Mouse (Mus musculus) embryonic fibroblast, embryonic 13.5 days (primary cell): ENCODE results near the gene 1110051M20Rik.

Experiments used
- CTCF ChIP-seq: IDR thresholded peaks from 2 replicates; pipeline ENCODE4 v1.5.1; 2011; ENCODE audit warnings: mild to moderate bottlenecking, control low read depth, low read length, moderate library complexity, borderline replicate concordance; ENCODE audit not compliant: insufficient read depth
- POLR2A ChIP-seq: IDR thresholded peaks from 2 replicates; pipeline ENCODE4 v1.6.1; 2011; ENCODE audit warnings: low read depth, mild to moderate bottlenecking, control low read depth, low read length, moderate library complexity

DNA sequence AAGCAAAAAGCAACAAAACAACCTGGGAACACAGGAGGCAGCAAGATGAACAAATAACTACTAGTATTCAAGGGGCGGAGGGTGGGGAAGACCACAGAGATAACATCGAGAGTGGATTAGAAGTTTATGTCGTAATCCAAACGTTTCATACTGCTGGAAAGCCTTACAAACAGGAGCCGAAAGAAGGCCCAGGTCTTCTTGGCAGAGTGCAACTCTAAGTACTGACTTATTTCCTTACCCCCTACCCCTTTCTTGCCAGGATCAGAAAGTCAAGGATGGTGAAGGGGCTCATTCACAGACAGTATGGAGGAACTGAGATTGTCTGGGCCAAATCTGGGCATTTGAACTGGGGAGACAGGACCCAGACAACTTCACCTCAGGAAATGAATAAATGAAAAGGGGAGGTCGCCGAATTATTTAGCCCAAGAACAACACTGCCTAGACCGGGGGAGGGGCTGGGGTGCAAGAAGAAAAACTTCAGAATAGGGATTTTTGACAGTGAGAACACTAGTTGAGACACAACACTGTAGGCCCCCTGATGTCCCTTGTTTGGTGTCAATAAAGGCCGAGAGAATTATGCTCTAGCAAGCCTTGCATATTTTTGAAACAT lies 12.1 kb upstream of the 1110051M20Rik start:
- TF ChIP-seq CTCF (no peak), POLR2A (no peak)
